Mouse (Mus musculus): Measurements from ENCODE around the gene Akap2.

- no peak for TF ChIP-seq POLR2A (IDR thresholded peaks at IDR 0.05; ENCODE audit: insufficient read depth, low read depth, low read length)
- no peak for TF ChIP-seq CTCF (IDR thresholded peaks at IDR 0.05; ENCODE audit: insufficient read depth, low read depth, low read length)
Observed at GRCm38 (mm10) chr4:57854181-57854580, 136.7 kb downstream of the Akap2 start.
